Mouse (Mus musculus) cerebellum, adult 2 months (tissue): ENCODE measurements around the gene Inpp4b. TPM values are rescaled to one million over a fixed set of nuclear protein-coding genes. Genes with fewer than 3 reads are reported as not detected.

Experiments used
- DNase-seq, 2 experiments: peaks; one replicate each; pipeline ENCODE4 v3.0.0; 2021
- H3K27ac ChIP-seq: fragments of 200-500 bp; 2 replicates; pipeline ENCODE4 v1.5.1; 2012; ENCODE audit warnings: low read length, control low read depth, inconsistent platforms; ENCODE audit not compliant: insufficient read depth
- H3K27me3 ChIP-seq: fragments of 200-500 bp; 2 replicates; pipeline ENCODE4 v1.6.1; 2012; ENCODE audit warnings: inconsistent platforms, mild to moderate bottlenecking, low read length, moderate library complexity; ENCODE audit not compliant: control insufficient read depth, insufficient read depth
- H3K4me1 ChIP-seq: fragments of 200-500 bp; 2 replicates; pipeline ENCODE4 v1.6.1; 2011; ENCODE audit warnings: low read length; ENCODE audit not compliant: control insufficient read depth, insufficient read depth
- H3K4me3 ChIP-seq: fragments of 200-500 bp; replicated peaks from 2 replicates; pipeline ENCODE3; 2011; ENCODE audit warnings: mild to moderate bottlenecking, low read depth, low read length, control low read depth; ENCODE audit not compliant: insufficient read depth
- CTCF ChIP-seq: fragments of 200-500 bp; IDR thresholded peaks from 2 replicates; pipeline ENCODE4 v1.5.1; 2011; ENCODE audit warnings: low read depth, mild to moderate bottlenecking, control low read depth, low read length, moderate library complexity, borderline replicate concordance; ENCODE audit not compliant: insufficient read depth
- POLR2A ChIP-seq: fragments of 200-500 bp; IDR thresholded peaks from 2 replicates; pipeline ENCODE4 v1.6.1; 2011; ENCODE audit warnings: low read length, control low read depth, borderline replicate concordance; ENCODE audit not compliant: insufficient read depth
- WGBS: fragments of 180-500 bp; shearing (Covaris S2); methylation state at CpG from one replicate; pipeline ENCODE4 v1.1.7; 2018; 5-methylcytosine and 5-hydroxymethylcytosine counted together
- polyA plus RNA-seq: library from polyadenylated mRNA; depleted of rRNA; stranded (reverse); fragments of >200 nt; gene quantifications from 2 replicates; pipeline ENCODE4 v1.2.3, GENCODE M21; 2012

The Inpp4b gene
- polyA plus RNA-seq, 1 experiment = 11.8 TPM

DNA sequence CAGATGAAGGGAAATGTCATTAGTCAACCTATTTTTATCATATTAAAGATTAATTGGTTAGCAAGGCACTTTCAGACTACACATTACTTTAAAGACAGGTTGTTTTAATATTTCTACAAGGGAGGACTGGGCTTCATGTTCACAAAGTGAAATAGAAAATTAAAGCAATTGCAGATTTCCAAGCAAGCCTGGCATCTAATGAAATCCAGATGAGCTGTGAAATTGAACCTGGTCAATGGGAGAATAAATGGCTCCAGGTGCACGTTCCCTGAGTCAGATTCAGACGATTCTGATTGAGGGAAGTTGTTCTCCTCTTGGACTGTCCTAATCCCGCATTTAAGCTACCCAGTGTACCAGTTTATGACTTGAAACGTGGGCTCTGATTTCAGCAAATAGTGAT lies 473.2 kb downstream of the Inpp4b start:
- Histone ChIP-seq H3K4me3 (no peak overlapping the region), H3K4me1 (peaks cover 4% of the 10 kb centered on the region; the same call in 1 of the 2 replicates), H3K27me3 (no peaks in the 10 kb centered on the region), H3K27ac (no peak overlapping the region)
- DNase-seq = no peak
- no peak for TF ChIP-seq CTCF
- no peak for TF ChIP-seq POLR2A
- 89% methylated on average over 4 of the region's 4 CpGs for WGBS

DNA sequence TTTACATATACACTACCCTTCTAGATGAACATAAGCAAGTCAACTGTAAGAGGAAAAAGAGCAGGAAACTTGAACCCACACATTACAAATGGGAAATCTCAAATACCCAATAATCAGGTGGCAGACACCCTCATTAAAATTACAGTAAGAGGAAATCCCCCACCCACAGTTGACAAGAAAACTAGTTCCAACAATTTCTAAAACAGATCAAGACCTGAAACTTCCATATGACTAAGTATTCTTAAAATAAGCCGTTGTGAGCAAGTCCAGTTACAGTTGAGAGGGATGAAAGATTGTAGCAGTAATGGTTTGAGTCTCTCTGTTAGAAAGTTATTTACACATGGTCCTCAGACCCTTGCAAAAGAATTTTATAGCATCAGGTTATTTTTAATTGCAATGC lies 480.8 kb downstream of the Inpp4b start:
- no peak overlapping the region for H3K4me3 ChIP-seq
- WGBS = 91% methylated on average over 1 of the region's 1 CpGs
- H3K27ac ChIP-seq = no peak overlapping the region
- DNase-seq = no peak
- no peaks in the 10 kb centered on the region for H3K27me3 ChIP-seq
- peaks cover 14% of the 10 kb centered on the region; the same call in 1 of the 2 replicates for H3K4me1 ChIP-seq
- TF ChIP-seq POLR2A (no peak), CTCF (no peak)

DNA sequence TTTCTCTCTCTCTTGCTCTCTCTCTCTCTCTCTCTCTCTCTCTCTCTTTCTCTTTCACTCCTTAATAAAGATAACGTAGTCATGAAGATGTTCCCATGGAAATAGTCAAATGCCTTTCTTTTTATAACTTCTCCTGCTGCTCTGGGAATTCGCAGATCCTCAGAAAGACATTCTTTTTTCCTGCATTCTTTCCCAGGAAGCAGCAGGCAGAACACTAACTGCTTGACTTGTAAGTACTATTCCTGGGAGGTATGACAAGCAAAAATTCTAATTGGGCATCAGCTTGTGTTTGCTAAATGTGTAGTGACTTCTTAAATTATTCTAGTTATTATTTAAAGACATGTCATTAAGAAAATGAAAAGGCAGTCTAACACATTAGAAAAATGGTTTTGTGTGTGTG lies 482.6 kb downstream of the Inpp4b start:
- no peak overlapping the region for H3K27ac ChIP-seq
- TF ChIP-seq POLR2A (no peak), CTCF (no peak)
- no peak overlapping the region for H3K4me3 ChIP-seq
- H3K27me3 ChIP-seq = no peaks in the 10 kb centered on the region
- peaks cover 17% of the 10 kb centered on the region; the same call in 1 of the 2 replicates for H3K4me1 ChIP-seq
- WGBS = 49% methylated on average over 2 of the region's 2 CpGs
- no peak for DNase-seq

DNA sequence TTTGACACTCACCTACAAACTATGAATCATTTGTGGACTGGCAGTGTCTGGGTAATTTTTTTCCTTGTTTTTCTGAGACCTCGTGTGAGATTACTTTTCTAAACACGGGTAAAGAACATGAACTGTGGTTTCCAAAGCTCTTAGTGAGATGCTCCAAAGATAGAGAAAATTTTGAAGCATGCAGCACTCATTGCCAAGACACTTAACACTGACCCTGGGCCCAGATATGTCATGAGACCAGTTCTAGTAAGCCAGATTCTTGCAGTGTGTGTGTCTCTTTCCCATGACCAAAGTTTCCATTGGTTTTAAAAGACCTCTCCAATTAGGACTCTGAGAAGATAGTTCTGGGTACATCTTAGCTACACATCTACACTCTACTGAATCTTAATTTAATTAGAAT lies 484.1 kb downstream of the Inpp4b start:
- Histone ChIP-seq H3K27ac (no peak overlapping the region), H3K4me1 (peaks cover 23% of the 10 kb centered on the region; the same call in 1 of the 2 replicates), H3K4me3 (no peak overlapping the region), H3K27me3 (no peaks in the 10 kb centered on the region)
- WGBS = 78% methylated on average over 2 of the region's 2 CpGs
- no peak for DNase-seq
- TF ChIP-seq CTCF (no peak), POLR2A (no peak)

DNA sequence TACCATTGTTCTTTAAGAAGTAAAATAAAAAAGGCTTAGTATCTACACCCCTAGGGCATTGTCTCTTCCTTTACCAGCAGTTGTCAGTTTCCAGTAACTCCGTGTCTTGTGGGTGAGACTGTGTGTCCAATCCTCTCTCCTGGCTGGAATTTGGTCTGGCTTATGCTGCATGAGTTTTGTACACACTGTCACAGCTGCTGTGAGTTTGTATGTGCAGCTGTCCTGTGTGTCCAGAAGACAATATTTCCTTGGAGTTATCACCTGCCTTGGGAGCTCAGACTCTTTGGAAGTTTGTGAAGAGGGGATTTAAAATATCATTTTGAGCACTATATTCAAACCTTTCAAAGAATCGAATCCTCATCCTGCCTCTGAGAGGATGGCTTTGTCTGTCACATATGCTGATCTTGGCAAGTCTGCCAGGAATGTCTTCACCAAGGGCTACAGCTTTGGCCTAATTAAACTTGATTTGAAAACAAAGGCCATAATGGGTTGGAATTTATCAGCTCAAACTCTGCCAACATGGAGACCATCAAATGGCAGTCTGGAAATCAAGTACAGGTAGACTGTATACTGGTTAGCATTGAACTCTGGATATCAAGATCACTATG lies 485.1 kb downstream of the Inpp4b start:
- Histone ChIP-seq H3K4me1 (peaks cover 21% of the 10 kb centered on the region; the same call in 1 of the 2 replicates), H3K27ac (no peak overlapping the region; the same call in 1 of the 2 replicates), H3K27me3 (no peaks in the 10 kb centered on the region), H3K4me3 (no peak overlapping the region)
- no peak for TF ChIP-seq POLR2A
- no peak for TF ChIP-seq CTCF
- WGBS = 14% methylated on average over 2 of the region's 2 CpGs
- DNase-seq = peak in 1 of 2 experiments; percentile 66

DNA sequence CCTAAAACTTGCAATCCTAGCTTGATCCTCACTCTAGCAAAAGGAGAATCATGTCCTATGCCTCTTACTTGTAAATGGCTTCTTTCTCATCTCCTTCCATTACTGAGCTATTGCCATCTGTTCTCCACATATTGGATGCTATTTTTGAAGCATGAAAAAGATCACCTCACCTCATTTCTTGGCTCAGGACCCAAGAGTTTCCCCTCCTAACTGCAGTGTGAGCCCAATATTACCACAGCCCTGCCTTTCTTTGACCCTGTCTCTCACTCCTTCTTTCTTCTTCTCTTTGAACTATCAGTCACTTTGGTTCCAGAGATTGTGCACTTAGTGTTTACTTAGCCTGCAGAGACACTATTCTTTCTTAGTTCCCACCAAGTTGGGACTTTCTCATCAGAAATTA lies 489.1 kb downstream of the Inpp4b start:
- H3K27ac ChIP-seq = peak overlapping the region; percentile 4; the same call in 1 of the 2 replicates
- DNase-seq = peak in 1 of 2 experiments; percentile 90
- no peak overlapping the region for H3K4me3 ChIP-seq
- TF ChIP-seq POLR2A = no peak
- no peak for TF ChIP-seq CTCF
- no peaks in the 10 kb centered on the region for H3K27me3 ChIP-seq
- H3K4me1 ChIP-seq = peaks cover 24% of the 10 kb centered on the region; the same call in 1 of the 2 replicates

DNA sequence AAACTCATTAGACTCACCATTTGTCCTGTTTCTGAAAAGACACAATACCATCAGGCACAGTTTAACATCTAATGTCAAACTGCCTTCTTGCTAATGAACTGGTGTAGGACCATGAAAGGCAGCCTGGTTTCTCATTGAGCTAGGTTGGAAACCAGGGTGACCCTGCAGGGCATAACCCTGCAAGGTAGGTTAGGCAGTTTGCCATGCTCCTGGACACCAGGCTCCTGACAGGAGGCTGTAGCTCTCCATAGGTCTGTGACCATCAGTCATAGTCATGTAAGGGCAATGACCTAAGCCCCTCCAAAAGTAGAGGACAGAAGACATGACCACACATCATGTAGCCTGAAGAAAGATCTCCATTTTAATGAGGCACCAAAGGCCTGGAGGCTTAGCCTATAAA lies 491.5 kb downstream of the Inpp4b start:
- DNase-seq = no peak
- H3K27ac ChIP-seq = no peak overlapping the region

DNA sequence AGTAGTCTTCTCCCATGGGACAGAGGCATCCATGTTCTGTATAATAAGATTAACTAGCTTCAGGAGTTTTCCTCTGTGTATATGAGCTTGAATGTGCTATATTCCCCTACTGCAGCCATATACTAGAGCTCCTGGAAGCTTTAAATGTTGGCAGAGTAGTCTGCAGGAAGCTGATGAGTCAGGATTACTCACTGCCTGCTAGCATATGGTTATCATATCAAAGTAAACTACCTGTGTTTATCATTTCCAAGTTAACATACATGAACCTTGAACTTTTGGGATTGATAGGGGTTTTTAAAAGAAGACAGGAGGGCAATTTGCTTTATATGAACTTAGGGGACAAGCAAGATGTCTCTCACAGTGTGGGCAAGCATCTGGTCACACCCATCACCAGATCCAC lies 498.2 kb downstream of the Inpp4b start:
- no peak for TF ChIP-seq CTCF
- TF ChIP-seq POLR2A = no peak
- DNase-seq = peak in 1 of 2 experiments; percentile 67

More for the DNA sequence above, 491.5 kb downstream of the Inpp4b start:
- no peak for TF ChIP-seq POLR2A
- no peak overlapping the region for H3K4me3 ChIP-seq
- H3K27me3 ChIP-seq = no peaks in the 10 kb centered on the region
- H3K4me1 ChIP-seq = peaks cover 15% of the 10 kb centered on the region; the same call in 1 of the 2 replicates

More for the DNA sequence above, 498.2 kb downstream of the Inpp4b start:
- Histone ChIP-seq H3K4me1 (peaks cover 4% of the 10 kb centered on the region; the same call in 1 of the 2 replicates), H3K4me3 (no peak overlapping the region), H3K27ac (no peak overlapping the region; the same call in 1 of the 2 replicates), H3K27me3 (no peaks in the 10 kb centered on the region)
